Mouse (Mus musculus) Patski (cell line): ENCODE data around the gene Acbd6. TPM values are rescaled to one million over a fixed set of nuclear protein-coding genes. Genes with fewer than 3 reads are reported as not detected.

Experiments used
- ATAC-seq: fragments of 100-300 bp; one replicate; pipeline ENCODE4 v1.8.0; 2021
- CTCF ChIA-PET: fragments of 350-600 bp; sonication (Branson Sonifier 250); formaldehyde crosslinking; loops from one replicate; lab custom pipeline; 2022; ENCODE audit warnings: inconsistent platforms; lab: Charles Lee
- POLR2A ChIA-PET: fragments of 350-600 bp; sonication (Branson Sonifier 250); formaldehyde crosslinking; loops from one replicate; lab custom pipeline; 2022; ENCODE audit warnings: antibody characterized with exemption, inconsistent platforms; lab: Charles Lee
- DNase-seq: peaks from one replicate; pipeline ENCODE4 v3.0.0-alpha.2; 2011; ENCODE audit warnings: low read depth, low spot score
- H3K27me3 ChIP-seq: fragments of 371-371 bp; one replicate; pipeline ENCODE4 v1.5.1; 2021
- CTCF ChIP-seq: fragments of 100-300 bp; IDR thresholded peaks from one replicate; pipeline ENCODE4 v1.5.1; 2021
- in situ Hi-C: fragments of 300-500 bp; cut with MboI; formaldehyde crosslinking; loops from 3 replicates; pipeline ENCODE4 v1.11.1; 2018; ENCODE audit warnings: low pct_unique_long_range_greater_than_20kb, mixed read lengths
- polyA plus RNA-seq: library from polyadenylated mRNA; unstranded; gene quantifications from one replicate; pipeline ENCODE4 v1.2.3, GENCODE M21; 2021

Acbd6 gene
- polyA plus RNA-seq, result 105 TPM

DNA sequence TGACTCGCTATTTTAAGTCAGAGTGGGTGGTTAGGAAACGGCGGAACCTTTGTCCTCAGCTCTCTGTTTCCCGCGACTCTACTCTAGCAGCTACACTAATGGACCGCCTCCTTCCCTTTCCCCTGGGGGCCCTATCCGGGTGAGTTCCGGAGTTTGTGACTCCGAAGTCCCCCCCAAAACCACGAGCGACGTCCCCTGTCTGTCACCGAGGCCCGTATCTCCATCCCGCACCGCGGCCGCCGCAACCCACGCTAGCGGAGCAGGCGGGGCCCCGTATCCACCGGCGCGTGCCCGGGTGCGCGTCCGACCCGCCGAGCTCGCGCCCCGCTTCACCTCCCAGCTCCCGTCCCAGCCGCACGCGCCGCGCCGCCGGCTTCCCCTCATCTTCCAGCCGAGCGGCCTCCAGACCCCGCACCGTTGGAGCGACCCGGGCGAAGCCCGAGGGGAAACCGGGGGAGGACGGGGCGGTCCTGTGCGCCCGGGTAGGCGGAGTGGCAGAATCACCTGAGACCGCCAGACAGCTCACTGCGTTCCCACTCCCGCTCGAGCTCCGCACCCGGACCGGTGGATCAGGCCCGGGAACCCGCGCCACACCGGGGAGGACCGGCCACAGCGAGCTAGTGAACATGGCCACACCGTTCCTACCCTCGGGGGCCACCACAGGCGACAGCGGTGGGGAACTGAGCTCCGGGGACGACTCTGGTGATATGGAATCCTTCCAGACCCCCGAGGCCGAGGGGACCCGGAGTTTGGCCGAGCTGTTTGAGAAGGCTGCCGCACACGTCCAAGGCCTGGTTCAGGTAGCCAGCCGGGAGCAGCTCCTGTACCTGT is at the start of gene Acbd6:
Gene Acbd6, plus strand, starts transcription at position 109 of the 831 bp plus-strand sequence.
- H3K27me3 ChIP-seq, result no peaks in the 10 kb centered on the region
- POLR2A ChIA-PET, result interaction anchor here (0.6 to 1.5 kb wide), 2 partner anchors 10 to 68 kb away, joined by 3 read pairs; no protein-coding TSS in a partner anchor
- CTCF ChIA-PET, result interaction anchor here (1.4 kb wide), 2 partner anchors 18 to 773 kb away, joined by 3 read pairs; no protein-coding TSS in a partner anchor
- DNase-seq, result peak; percentile 47
- TF ChIP-seq CTCF, result no peak
- peak; percentile 81 for ATAC-seq
- in situ Hi-C loops, result loop anchor here (25.0 kb wide), 1 partner anchor 771 kb away; no protein-coding TSS in a partner anchor

DNA sequence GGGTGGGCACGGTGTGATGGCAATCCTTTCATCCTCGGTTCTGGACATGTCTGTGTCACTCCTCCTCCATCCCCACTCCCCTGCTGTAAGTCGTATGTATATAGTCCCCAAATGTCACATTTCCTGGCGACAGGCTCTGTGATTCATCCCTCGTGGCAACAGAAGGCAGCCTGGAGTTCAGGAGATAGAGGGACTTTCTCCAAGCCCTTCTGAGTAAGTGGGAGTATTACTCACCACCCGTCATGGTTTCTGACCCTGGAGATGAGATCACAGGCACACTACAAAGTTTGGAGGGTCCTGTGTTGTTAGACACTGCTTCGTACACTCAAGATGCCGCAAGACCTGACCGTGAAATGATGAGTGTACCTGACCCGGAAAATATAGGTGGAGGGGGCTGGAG is 47.7 kb upstream of the Acbd6 start:
- ChIA-PET POLR2A (no interaction called here), CTCF (no interaction called here)
- no peak for TF ChIP-seq CTCF
- in situ Hi-C loops, result no loop called here
- ATAC-seq, result peak; percentile 85
- no peak for DNase-seq
- H3K27me3 ChIP-seq, result no peaks in the 10 kb centered on the region

DNA sequence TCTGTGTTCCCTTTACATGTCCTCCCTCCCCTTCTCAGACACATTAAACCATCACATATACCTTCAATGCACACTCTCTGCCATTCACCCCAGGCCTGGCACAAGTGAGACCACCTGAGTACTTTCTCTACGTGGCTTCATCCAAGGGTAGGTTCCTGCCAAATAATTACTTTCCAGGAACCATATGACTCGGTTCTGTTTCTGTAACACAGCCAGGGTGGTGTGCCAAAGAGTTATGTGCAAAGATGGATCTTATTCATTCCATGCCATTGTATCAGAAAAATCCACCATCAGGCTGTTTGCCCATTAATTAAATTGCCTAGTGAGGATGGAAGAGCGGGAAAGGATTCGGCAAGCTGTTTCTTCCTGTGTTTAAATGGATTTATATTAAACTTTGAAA is 42.1 kb upstream of the Acbd6 start:
- ATAC-seq, result no peak
- DNase-seq, result no peak
- ChIA-PET CTCF (no interaction called here), POLR2A (no interaction called here)
- no peaks in the 10 kb centered on the region for H3K27me3 ChIP-seq
- TF ChIP-seq CTCF, result no peak
- in situ Hi-C loops, result no loop called here

DNA sequence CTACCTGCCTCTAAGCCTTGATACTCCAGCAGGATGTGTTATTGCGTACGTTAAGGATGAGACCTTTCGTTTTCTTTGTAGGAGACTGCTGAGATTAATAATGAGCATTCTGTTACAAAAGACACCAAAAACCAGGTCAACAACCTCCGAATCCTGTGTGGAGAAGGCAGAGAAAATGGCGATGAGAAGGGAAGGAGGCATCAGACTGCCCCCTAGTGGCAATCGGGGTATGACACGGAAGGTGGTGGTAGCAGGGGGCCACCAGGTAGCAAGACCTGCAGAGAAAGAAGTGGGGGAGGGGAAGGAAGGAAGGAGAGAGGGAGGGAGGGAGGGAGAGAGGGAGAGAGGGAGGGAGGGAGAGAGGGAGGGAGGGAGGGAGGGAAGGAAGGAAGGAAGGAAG is 41.3 kb upstream of the Acbd6 start:
- POLR2A ChIA-PET, result no interaction called here
- CTCF ChIA-PET, result interaction anchor here (0.6 to 1.5 kb wide), 4 partner anchors 17 to 215 kb away, joined by 3 to 4 read pairs (median 3); no protein-coding TSS in a partner anchor
- DNase-seq, result no peak
- TF ChIP-seq CTCF, result peak; percentile 73
- no peaks in the 10 kb centered on the region for H3K27me3 ChIP-seq
- peak; percentile 71 for ATAC-seq
- in situ Hi-C loops, result no loop called here

DNA sequence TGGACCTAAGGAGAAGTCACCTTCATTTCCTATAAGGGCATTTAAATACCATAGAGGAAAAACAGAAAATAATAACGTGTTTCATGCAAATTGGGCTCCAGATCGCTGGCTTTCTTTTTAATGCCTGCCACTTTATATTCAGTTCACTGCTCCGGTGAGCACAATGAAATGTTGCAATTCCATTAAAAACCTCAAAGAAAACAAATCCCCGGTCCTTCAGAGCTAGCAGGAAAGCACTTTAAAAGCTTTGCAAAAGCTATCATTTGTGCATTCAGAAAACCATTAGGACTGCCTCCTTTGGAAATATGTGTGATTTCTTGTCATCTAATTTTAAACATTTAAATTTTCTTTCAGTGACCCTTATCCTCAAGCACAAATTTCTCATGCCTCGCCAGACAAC is 40.9 kb upstream of the Acbd6 start:
- in situ Hi-C loops, result no loop called here
- peak; percentile 38 for DNase-seq
- ATAC-seq, result peak; percentile 87
- ChIA-PET POLR2A (no interaction called here), CTCF (interaction anchor here (0.6 to 1.6 kb wide), 7 partner anchors 12 to 223 kb away, joined by 3 to 5 read pairs (median 3); no protein-coding TSS in a partner anchor)
- no peak for TF ChIP-seq CTCF
- no peaks in the 10 kb centered on the region for H3K27me3 ChIP-seq

DNA sequence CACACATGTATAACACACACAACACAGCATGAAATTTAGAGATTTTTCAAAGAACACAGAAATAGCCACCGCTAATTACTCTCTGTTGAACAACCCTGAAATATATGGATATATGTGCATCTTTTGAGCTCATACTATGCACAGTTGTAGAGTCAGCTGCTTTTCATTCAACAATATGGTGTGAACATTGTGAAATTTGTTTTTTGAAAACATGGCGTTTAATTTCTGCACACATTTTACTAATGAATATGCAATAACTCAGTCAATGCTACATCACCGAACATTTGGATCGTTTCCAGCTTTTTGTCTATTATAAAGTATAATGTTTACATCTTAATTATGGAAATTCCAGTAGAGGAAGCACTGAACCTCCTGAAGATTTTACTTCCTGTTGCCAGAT is 37.6 kb upstream of the Acbd6 start:
- ChIA-PET CTCF (interaction anchor here (1.4 to 1.5 kb wide), 3 partner anchors 9 to 56 kb away, joined by 3 read pairs; no protein-coding TSS in a partner anchor), POLR2A (no interaction called here)
- ATAC-seq, result no peak
- H3K27me3 ChIP-seq, result no peaks in the 10 kb centered on the region
- in situ Hi-C loops, result loop anchor here (10.0 kb wide), 1 partner anchor 295 kb away; no protein-coding TSS in a partner anchor
- TF ChIP-seq CTCF, result no peak
- no peak for DNase-seq

DNA sequence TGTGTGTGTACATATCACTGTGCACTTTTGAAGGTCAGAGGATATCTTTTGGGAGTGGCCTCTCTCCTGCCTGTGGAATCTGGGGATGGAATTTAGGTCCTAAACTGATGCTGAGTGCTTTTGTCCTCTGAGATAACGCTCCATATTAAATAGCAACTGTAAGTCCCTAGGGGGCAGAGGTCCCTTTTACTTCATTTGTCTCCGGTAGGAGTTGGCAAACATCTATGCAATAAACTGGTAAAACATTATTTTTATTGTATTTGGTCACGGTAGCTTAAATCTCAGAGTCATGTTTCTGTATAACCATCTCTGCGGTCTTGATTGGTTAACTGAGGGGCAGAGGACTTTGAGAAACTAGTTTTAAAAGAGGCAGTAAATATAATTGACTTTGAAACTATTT is 35.4 kb upstream of the Acbd6 start:
- CTCF ChIA-PET, result no interaction called here
- POLR2A ChIA-PET, result no interaction called here
- in situ Hi-C loops, result loop anchor here (10.0 kb wide), 1 partner anchor 298 kb away; no protein-coding TSS in a partner anchor
- no peak for ATAC-seq
- H3K27me3 ChIP-seq, result no peaks in the 10 kb centered on the region
- no peak for DNase-seq
- TF ChIP-seq CTCF, result no peak

DNA sequence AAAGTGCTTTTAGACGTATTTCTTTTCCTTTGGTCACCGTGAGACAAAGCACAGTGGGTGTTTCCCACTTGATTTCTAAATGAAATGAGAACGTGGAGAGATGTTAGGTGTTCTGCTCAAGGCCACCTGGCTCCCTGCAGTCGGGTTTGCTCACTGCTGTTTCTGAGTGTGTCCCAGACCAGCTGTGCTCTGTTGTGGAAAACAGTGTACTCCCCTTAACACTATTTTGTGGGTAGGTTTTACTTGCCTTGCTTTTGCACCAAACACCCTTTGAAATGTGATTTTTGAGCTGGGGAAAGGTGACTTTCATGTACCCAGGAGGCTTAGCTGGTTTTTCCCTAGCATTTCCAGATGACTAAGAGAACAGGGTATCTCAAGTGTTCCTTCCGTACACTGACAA is 31.7 kb upstream of the Acbd6 start:
- DNase-seq, result no peak
- POLR2A ChIA-PET, result no interaction called here
- in situ Hi-C loops, result loop anchor here (10.0 kb wide), 1 partner anchor 301 kb away; no protein-coding TSS in a partner anchor
- no peak for ATAC-seq
- CTCF ChIA-PET, result no interaction called here
- no peak for TF ChIP-seq CTCF
- no peaks in the 10 kb centered on the region for H3K27me3 ChIP-seq

DNA sequence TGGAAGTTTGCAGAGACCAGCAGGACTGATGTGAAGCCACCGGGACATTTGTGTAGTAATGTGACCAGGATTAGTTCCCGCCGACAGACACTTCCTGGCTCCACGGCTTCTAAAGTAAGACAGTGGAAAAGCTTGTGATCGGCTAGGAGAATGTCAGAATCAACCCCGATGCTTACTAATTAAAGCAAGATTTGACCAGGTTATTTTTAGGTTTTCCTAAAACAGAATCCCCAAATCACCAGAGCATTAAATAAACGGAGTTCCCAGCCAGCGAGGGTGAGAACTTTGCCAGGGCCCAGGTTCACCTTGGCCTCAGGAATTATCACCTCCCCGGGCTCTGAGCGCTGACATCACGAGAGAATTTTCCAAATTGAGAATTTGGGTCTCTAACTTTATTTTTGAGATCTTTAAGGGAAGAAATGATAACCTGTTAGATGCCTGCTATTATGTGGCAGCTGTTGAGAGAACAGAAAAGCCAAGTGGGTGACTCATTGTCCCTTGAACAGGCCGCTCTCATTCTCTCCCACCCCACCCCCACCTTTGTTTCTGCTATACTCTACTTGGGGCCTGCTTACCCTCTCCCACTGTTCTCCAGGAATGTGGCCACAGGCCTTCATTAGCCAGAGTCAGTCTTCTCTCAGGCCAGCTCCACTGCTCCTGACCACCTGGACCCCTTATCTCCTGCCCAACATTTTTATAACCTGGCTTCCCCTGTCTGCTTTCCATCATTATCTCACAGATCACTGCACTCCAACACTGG is 30.7 kb upstream of the Acbd6 start:
- POLR2A ChIA-PET, result interaction anchor here (0.7 kb wide), 2 partner anchors 23 to 278 kb away, joined by 3 read pairs; no protein-coding TSS in a partner anchor
- no peaks in the 10 kb centered on the region for H3K27me3 ChIP-seq
- DNase-seq (peak; percentile 64), ATAC-seq (peak; percentile 67)
- TF ChIP-seq CTCF, result no peak
- CTCF ChIA-PET, result interaction anchor here (0.7 to 1.3 kb wide), 2 partner anchors 11 to 296 kb away, joined by 3 to 5 read pairs; no protein-coding TSS in a partner anchor
- in situ Hi-C loops, result loop anchor here (10.0 kb wide), 1 partner anchor 302 kb away; no protein-coding TSS in a partner anchor

DNA sequence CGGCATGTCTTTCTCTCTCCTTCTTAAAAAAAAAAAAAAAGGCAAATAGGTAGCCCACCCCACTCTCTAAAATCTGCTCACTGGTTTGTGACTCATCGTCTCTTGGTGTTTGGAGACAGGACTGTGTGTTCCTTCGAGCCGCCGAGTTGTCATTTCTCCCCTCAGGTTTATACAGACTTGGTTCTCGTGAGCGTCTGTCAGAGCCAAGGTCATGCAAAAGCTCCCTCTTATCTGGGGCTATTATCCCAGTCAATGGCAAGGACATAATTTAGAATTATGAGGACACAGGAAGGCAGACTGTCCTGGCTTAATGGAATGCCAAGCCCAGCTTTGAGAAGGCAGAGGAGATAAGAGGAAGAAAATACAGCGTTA is 30.1 kb upstream of the Acbd6 start:
- TF ChIP-seq CTCF, result no peak
- POLR2A ChIA-PET, result interaction anchor here (0.7 kb wide), 2 partner anchors 22 to 278 kb away, joined by 3 read pairs; no protein-coding TSS in a partner anchor
- no peaks in the 10 kb centered on the region for H3K27me3 ChIP-seq
- ATAC-seq, result no peak
- CTCF ChIA-PET, result interaction anchor here (0.7 to 1.5 kb wide), 3 partner anchors 9 to 297 kb away, joined by 3 to 5 read pairs (median 4); no protein-coding TSS in a partner anchor
- peak; percentile 35 for DNase-seq
- in situ Hi-C loops, result loop anchor here (10.0 kb wide), 1 partner anchor 303 kb away; no protein-coding TSS in a partner anchor
